Mouse (Mus musculus): Measurements from ENCODE around the gene Olfr1404. TPM values are rescaled to one million over a fixed set of nuclear protein-coding genes. Genes with fewer than 3 reads are reported as not detected.

Gene Olfr1404
- total RNA-seq (2012; rRNA removed): not detected in 2 replicates
- not detected in 2 replicates for total RNA-seq (2014; rRNA removed)
- polyA plus RNA-seq (2012; ENCODE audit: insufficient read length, low read depth): not detected in 2 replicates

GRCm38 (mm10) chr1:173212092-173212491 is at the start of gene Olfr1404:
Gene Olfr1404 (plus strand): TSS chr1:173212392.
- DNase-seq (ENCODE audit: extremely low read depth): no peak
- H3K27ac ChIP-seq (ENCODE audit: insufficient read depth, low read depth): no peak within 1 kb of the TSS
- in situ Hi-C loops (cut with MboI; ENCODE audit: low pct_ligation_motif_present, low pct_unique_long_range_greater_than_20kb, low sequenced_read_pairs): no loop called here
- no peak within 1 kb of the TSS for H3K9ac ChIP-seq (ENCODE audit: insufficient read depth, low read depth)
- dilution Hi-C loops (cut with MboI; ENCODE audit: extremely low pct_ligation_motif_present, extremely low pct_unique_long_range_greater_than_20kb, low sequenced_read_pairs): no loop called here
- H3K79me2 ChIP-seq (replicated peaks; ENCODE audit: control insufficient read depth, extremely low read depth, insufficient read depth, poor library complexity, severe bottlenecking): no peaks in the 10 kb centered on the region
- H3K4me2 ChIP-seq (ENCODE audit: insufficient read depth, low read depth, poor library complexity, severe bottlenecking): no peak within 1 kb of the TSS
- H3K9me3 ChIP-seq (replicated peaks; ENCODE audit: low read length): peaks cover 4% of the 10 kb centered on the region
- H3K4me3 ChIP-seq (replicated peaks in 1 of 3; ENCODE audit: low read depth in 2 of 3, low read length in 2 of 3, poor library complexity in 1 of 3): no peak within 1 kb of the TSS
- H3K36me3 ChIP-seq (replicated peaks in 1 of 2; ENCODE audit: control insufficient read depth in 1 of 2, insufficient read depth in 1 of 2, low read length in 1 of 2): no peaks in the 10 kb centered on the region
- no peaks in the 10 kb centered on the region for H3K4me1 ChIP-seq (ENCODE audit: control insufficient read depth in 1 of 2, insufficient read depth in 2 of 2)
- H3K27me3 ChIP-seq (replicated peaks): no peaks in the 10 kb centered on the region
- TF ChIP-seq MYC (IDR thresholded peaks at IDR 0.05; ENCODE audit: low read depth, low read length): no peak
- no peak for TF ChIP-seq MEF2A (IDR thresholded peaks at IDR 0.05; ENCODE audit: borderline replicate concordance, low read depth, low read length)
- no peak for TF ChIP-seq SMC3 (IDR thresholded peaks at IDR 0.05; ENCODE audit: low read depth, low read length)
- no peak for TF ChIP-seq ZMIZ1 (IDR thresholded peaks at IDR 0.05; ENCODE audit: low read depth, low read length)
- TF ChIP-seq HCFC1 (IDR thresholded peaks at IDR 0.05; ENCODE audit: low read depth, low read length): no peak
- TF ChIP-seq NRF1 (IDR thresholded peaks at IDR 0.05; ENCODE audit: low read depth, low read length): no peak
- TF ChIP-seq KAT2A (IDR thresholded peaks at IDR 0.05; ENCODE audit: insufficient replicate concordance, low read length): no peak
- no peak for TF ChIP-seq TCF12 (IDR thresholded peaks at IDR 0.05; ENCODE audit: low read depth, low read length)
- TF ChIP-seq IRF4 (IDR thresholded peaks at IDR 0.05; ENCODE audit: low read depth, low read length): no peak
- TF ChIP-seq BHLHE40 (IDR thresholded peaks at IDR 0.05; ENCODE audit: low read depth, low read length): no peak
- TF ChIP-seq CHD1 (IDR thresholded peaks at IDR 0.05; ENCODE audit: low read depth, low read length): no peak
- TF ChIP-seq USF1 (IDR thresholded peaks at IDR 0.05; ENCODE audit: low read depth, low read length): no peak
- TF ChIP-seq TBP (conservative IDR thresholded peaks at IDR 0.05; ENCODE audit: low read depth, low read length): no peak

GRCm38 (mm10) chr1:173174154-173174842 is 37.9 kb upstream of the Olfr1404 start:
- Histone ChIP-seq H3K4me2 (ENCODE audit: insufficient read depth, low read depth, poor library complexity, severe bottlenecking) (no peak overlapping the region), H3K36me3 (replicated peaks in 1 of 2; ENCODE audit: control insufficient read depth in 1 of 2, insufficient read depth in 1 of 2, low read length in 1 of 2) (no peaks in the 10 kb centered on the region), H3K27ac (ENCODE audit: insufficient read depth, low read depth) (no peak overlapping the region), H3K9me3 (replicated peaks; ENCODE audit: low read length) (no peaks in the 10 kb centered on the region), H3K4me3 (replicated peaks in 1 of 3; ENCODE audit: low read depth in 2 of 3, low read length in 2 of 3, poor library complexity in 1 of 3) (no peak overlapping the region), H3K27me3 (replicated peaks) (no peaks in the 10 kb centered on the region), H3K9ac (ENCODE audit: insufficient read depth, low read depth) (no peak overlapping the region), H3K4me1 (ENCODE audit: control insufficient read depth in 1 of 2, insufficient read depth in 2 of 2) (no peaks in the 10 kb centered on the region), H3K79me2 (replicated peaks; ENCODE audit: control insufficient read depth, extremely low read depth, insufficient read depth, poor library complexity, severe bottlenecking) (no peaks in the 10 kb centered on the region)
- TF ChIP-seq MAZ (IDR thresholded peaks at IDR 0.05; ENCODE audit: low read depth, low read length): no peak
- no peak for TF ChIP-seq USF2 (conservative IDR thresholded peaks at IDR 0.05; ENCODE audit: low read depth, low read length)
- TF ChIP-seq IRF4 (IDR thresholded peaks at IDR 0.05; ENCODE audit: low read depth, low read length): no peak
- TF ChIP-seq RAD21 (IDR thresholded peaks at IDR 0.05; ENCODE audit: low read depth, low read length): no peak
- no peak for TF ChIP-seq MEF2A (IDR thresholded peaks at IDR 0.05; ENCODE audit: borderline replicate concordance, low read depth, low read length)
- no peak for TF ChIP-seq SIN3A (IDR thresholded peaks at IDR 0.05; ENCODE audit: low read length)
- TF ChIP-seq USF1 (IDR thresholded peaks at IDR 0.05; ENCODE audit: low read depth, low read length): no peak
- dilution Hi-C loops (cut with MboI; ENCODE audit: extremely low pct_ligation_motif_present, extremely low pct_unique_long_range_greater_than_20kb, low sequenced_read_pairs) (no loop called here), in situ Hi-C loops (cut with MboI; ENCODE audit: low pct_ligation_motif_present, low pct_unique_long_range_greater_than_20kb, low sequenced_read_pairs) (no loop called here)
- no peak for DNase-seq (ENCODE audit: extremely low read depth)
